ENCODE assay signal across 18 mouse cellular contexts in the genomic region with DNA sequence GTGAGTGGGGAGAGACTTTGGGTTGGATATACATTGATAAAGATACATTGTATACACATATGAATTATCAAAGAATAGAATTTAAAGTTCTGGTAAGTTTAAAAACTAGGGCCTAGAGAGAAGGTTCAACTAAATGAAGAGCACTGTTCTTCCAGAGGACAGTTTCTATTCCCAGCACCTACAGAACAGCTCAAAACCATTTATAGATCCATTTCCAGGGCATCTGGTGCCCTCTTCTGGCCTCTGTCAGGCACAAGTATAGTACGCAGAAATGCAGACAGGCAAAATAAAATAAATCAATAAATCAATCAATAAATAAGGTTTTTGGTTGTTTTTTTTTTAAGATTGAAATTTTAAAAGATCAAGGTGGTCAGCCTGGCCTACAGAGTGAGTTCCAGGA.
DNase-seq lines count a peak whose midpoint lies in the region; ATAC-seq and TF ChIP-seq lines count a peak whose summit lies in the region.
"Had no signal": no experiment of that assay in that cellular context is flagged by ENCODE, and none has a peak within 500 bp of the region (broad histone marks: within the 10 kb centered on the region; RNA-seq: fewer than 3 reads in every experiment).

No protein-coding gene starts in this region.

- peaks cover 34% of the 10 kb centered on the region for H3K4me1 ChIP-seq in embryonic facial prominence, embryonic 14.5 days (ENCODE audit: control insufficient read depth, insufficient read depth, low read length)
- H3K4me1 ChIP-seq in embryonic facial prominence, embryonic 10.5 days = peaks cover 41% of the 10 kb centered on the region
- peaks cover 18% of the 10 kb centered on the region for H3K4me1 ChIP-seq in liver, adult 2 months (ENCODE audit: control insufficient read depth, insufficient read depth, low read length)
- no peaks in the 10 kb centered on the region for H3K4me1 ChIP-seq in midbrain, embryonic 11.5 days (ENCODE audit: control insufficient read depth, insufficient read depth, low read length)
- H3K4me1 ChIP-seq: hindbrain, embryonic 15.5 days had no signal

- H3K9ac ChIP-seq in embryonic facial prominence, embryonic 14.5 days (ENCODE audit: low read depth, low read length) = no peak overlapping the region
- H3K9ac ChIP-seq in liver, adult 2 months (ENCODE audit: low read depth, low read length) = no peak overlapping the region
- no peak overlapping the region for H3K9ac ChIP-seq in midbrain, embryonic 11.5 days (ENCODE audit: low read length)
- H3K9ac ChIP-seq: hindbrain, embryonic 15.5 days; kidney, embryonic 15.5 days; neural tube, embryonic 13.5 days had no signal

- ATAC-seq in embryonic facial prominence, embryonic 14.5 days (ENCODE audit: low read depth) = no peak
- ATAC-seq in midbrain, embryonic 11.5 days (ENCODE audit: low FRiP score) = no peak

- no peak overlapping the region for H3K4me2 ChIP-seq in embryonic facial prominence, embryonic 14.5 days (ENCODE audit: low read depth, low read length)
- H3K4me2 ChIP-seq in midbrain, embryonic 11.5 days = no peak overlapping the region
- H3K4me2 ChIP-seq: hindbrain, embryonic 15.5 days; kidney, embryonic 15.5 days; neural tube, embryonic 13.5 days had no signal

- H3K27ac ChIP-seq in embryonic facial prominence, embryonic 14.5 days (replicated peaks; ENCODE audit: low read depth, low read length) = 0 out of 2 replicates have a peak overlapping the region, but pooled peaks have one; percentile 62
- no peak overlapping the region for H3K27ac ChIP-seq in embryonic facial prominence, embryonic 10.5 days (replicated peaks)
- H3K27ac ChIP-seq in liver, adult 2 months (replicated peaks; ENCODE audit: insufficient read depth, low read depth, low read length) = no peak overlapping the region
- H3K27ac ChIP-seq in midbrain, embryonic 11.5 days (ENCODE audit: low read depth, low read length) = no peak overlapping the region
- H3K27ac ChIP-seq: hindbrain, embryonic 15.5 days; neural tube, embryonic 13.5 days had no signal

- H3K27me3 ChIP-seq in embryonic facial prominence, embryonic 14.5 days (replicated peaks; ENCODE audit: control insufficient read depth, insufficient read depth, low read length) = no peaks in the 10 kb centered on the region
- H3K27me3 ChIP-seq in embryonic facial prominence, embryonic 10.5 days (replicated peaks; ENCODE audit: low read depth, poor library complexity, severe bottlenecking) = no peaks in the 10 kb centered on the region
- H3K27me3 ChIP-seq in liver, adult 2 months (ENCODE audit: control insufficient read depth, insufficient read depth, low read length) = no peaks in the 10 kb centered on the region
- no peaks in the 10 kb centered on the region for H3K27me3 ChIP-seq in midbrain, embryonic 11.5 days (ENCODE audit: control insufficient read depth, insufficient read depth, low read length)
- H3K27me3 ChIP-seq: hindbrain, embryonic 15.5 days; kidney, embryonic 15.5 days; neural tube, embryonic 13.5 days had no signal

- 0 out of 2 replicates have a peak, but pooled peaks cover 6% of the 10 kb centered on the region for H3K9me3 ChIP-seq in embryonic facial prominence, embryonic 14.5 days (ENCODE audit: control insufficient read depth, low read length)
- 0 out of 2 replicates have a peak, but pooled peaks cover 3% of the 10 kb centered on the region for H3K9me3 ChIP-seq in embryonic facial prominence, embryonic 10.5 days
- H3K9me3 ChIP-seq in midbrain, embryonic 11.5 days (ENCODE audit: control insufficient read depth, low read length) = no peaks in the 10 kb centered on the region
- H3K9me3 ChIP-seq: hindbrain, embryonic 15.5 days; kidney, embryonic 15.5 days; limb, embryonic 10.5 days; neural tube, embryonic 13.5 days had no signal

- intact Hi-C loops in left cerebral cortex, postnatal 25 days (cut with DNase I) = loop anchor here (10.0 kb wide), 1 partner anchor 210 kb away; no protein-coding TSS in a partner anchor

- H3K4me3 ChIP-seq in embryonic facial prominence, embryonic 14.5 days (ENCODE audit: low read depth, low read length) = no peak overlapping the region
- no peak overlapping the region for H3K4me3 ChIP-seq in embryonic facial prominence, embryonic 10.5 days
- H3K4me3 ChIP-seq in liver, adult 2 months (ENCODE audit: insufficient read depth, low read depth, low read length) = no peak overlapping the region
- no peak overlapping the region for H3K4me3 ChIP-seq in midbrain, embryonic 11.5 days (ENCODE audit: low read depth, low read length)
- H3K4me3 ChIP-seq: hindbrain, embryonic 15.5 days; kidney, embryonic 15.5 days; limb, embryonic 10.5 days; neural tube, embryonic 13.5 days had no signal

- WGBS in embryonic facial prominence, embryonic 14.5 days = 93% methylated on average over 1 of the region's 1 CpGs
- 94% methylated on average over 1 of the region's 1 CpGs for WGBS in embryonic facial prominence, embryonic 10.5 days
- WGBS in liver, adult 2 months = 28% methylated on average over 1 of the region's 1 CpGs
- WGBS in midbrain, embryonic 11.5 days = 91% methylated on average over 1 of the region's 1 CpGs

- TF ChIP-seq CTCF in liver, adult 2 months (IDR thresholded peaks at IDR 0.05; ENCODE audit: low read depth, low read length) = peak; percentile 57

- H3K36me3 ChIP-seq in embryonic facial prominence, embryonic 14.5 days (ENCODE audit: control insufficient read depth, insufficient read depth, low read length) = no peaks in the 10 kb centered on the region
- no peaks in the 10 kb centered on the region for H3K36me3 ChIP-seq in embryonic facial prominence, embryonic 10.5 days (replicated peaks)
- no peaks in the 10 kb centered on the region for H3K36me3 ChIP-seq in liver, adult 2 months (ENCODE audit: control insufficient read depth, insufficient read depth, low read length)
- no peaks in the 10 kb centered on the region for H3K36me3 ChIP-seq in midbrain, embryonic 11.5 days (ENCODE audit: control insufficient read depth, insufficient read depth, low read length)
- H3K36me3 ChIP-seq: hindbrain, embryonic 15.5 days; kidney, embryonic 15.5 days; limb, embryonic 10.5 days; neural tube, embryonic 13.5 days had no signal

- no peak for TF ChIP-seq POLR2A in liver, adult 2 months (IDR thresholded peaks at IDR 0.05; ENCODE audit: extremely low read depth, insufficient read depth, low read length)

- no peak for DNase-seq in embryonic facial prominence, embryonic 14.5 days (ENCODE audit: low spot score)
- no peak for DNase-seq in embryonic facial prominence, embryonic 10.5 days (ENCODE audit: low spot score)
- DNase-seq in liver, adult 2 months (ENCODE audit: extremely low read depth, low read depth, low spot score) = peak; percentile 56
- DNase-seq in liver = no peak
- peak; percentile 52 for DNase-seq in 416B (ENCODE audit: low read depth)
- peak; percentile 30 for DNase-seq in ZHBTc4 (ENCODE audit: low read depth, low spot score)
- DNase-seq in left cerebral cortex, postnatal 25 days (ENCODE audit: low spot score in 2 of 2) = no peak
- DNase-seq in midbrain, embryonic 11.5 days (ENCODE audit: low spot score, missing footprints) = no peak
- DNase-seq: cerebellum, adult 9-11 months; gastrocnemius, postnatal 10 days; heart, postnatal 10 days; lung, adult 18-20 months; right cerebral cortex, postnatal 4 days; thymus, postnatal 14 days had no signal

- no peaks in the 10 kb centered on the region for H3K79me2 ChIP-seq in liver, adult 2 months (ENCODE audit: control insufficient read depth, insufficient read depth, low read length)

Comparison
In these comparisons a context has a peak if more than half of its experiments do, and no peak if none do; other contexts are left out.
1. DNase-seq: peak in liver, adult 2 months (single experiment), 416B (single experiment) and ZHBTc4 (single experiment); none in embryonic facial prominence, embryonic 14.5 days (single experiment), embryonic facial prominence, embryonic 10.5 days (single experiment), liver (single experiment), left cerebral cortex, postnatal 25 days (0 of 2) and midbrain, embryonic 11.5 days (single experiment).